Mouse (Mus musculus) forebrain, embryonic 15.5 days (tissue): Measurements from ENCODE around the gene Bscl2. TPM values are rescaled to one million over a fixed set of nuclear protein-coding genes. Genes with fewer than 3 reads are reported as not detected.

Experiments used
- ATAC-seq: fragments of 200-750 bp; cut with Nextera tagmentation; replicated peaks from 2 replicates; pipeline ENCODE4 v1.8.0; 2017; ENCODE audit warnings: mild to moderate bottlenecking, moderate TSS enrichment, moderate library complexity
- H3K27ac ChIP-seq: fragments of 300-500 bp; sonication (generic); replicated peaks from 2 replicates; pipeline ENCODE4 v1.5.1; 2015; ENCODE audit warnings: mild to moderate bottlenecking, inconsistent platforms
- H3K27me3 ChIP-seq: fragments of 300-500 bp; sonication (generic); 2 replicates; pipeline ENCODE4 v1.6.1; 2015; ENCODE audit warnings: inconsistent platforms
- H3K36me3 ChIP-seq: fragments of 300-500 bp; sonication (generic); 2 replicates; pipeline ENCODE4 v1.6.1; 2015; ENCODE audit warnings: mild to moderate bottlenecking, inconsistent platforms
- H3K4me1 ChIP-seq: fragments of 300-500 bp; sonication (generic); 2 replicates; pipeline ENCODE4 v1.6.1; 2015; ENCODE audit warnings: inconsistent platforms
- H3K4me2 ChIP-seq: fragments of 300-500 bp; sonication (generic); replicated peaks from 2 replicates; pipeline ENCODE4 v1.6.1; 2015; ENCODE audit warnings: mild to moderate bottlenecking, inconsistent platforms
- H3K4me3 ChIP-seq: fragments of 300-500 bp; sonication (generic); 2 replicates; pipeline ENCODE4 v1.5.1; 2015; ENCODE audit warnings: mild to moderate bottlenecking, inconsistent platforms
- H3K9ac ChIP-seq: fragments of 300-500 bp; sonication (generic); replicated peaks from 2 replicates; pipeline ENCODE4 v1.6.1; 2015; ENCODE audit warnings: mild to moderate bottlenecking, inconsistent platforms
- H3K9me3 ChIP-seq: fragments of 300-500 bp; sonication (generic); 2 replicates; pipeline ENCODE4 v1.6.1; 2016; ENCODE audit warnings: inconsistent platforms
- WGBS: fragments of 180-500 bp; shearing (Covaris S2); methylation state at CpG from one replicate; pipeline ENCODE4 v1.1.7; 2015; ENCODE audit warnings: mixed read lengths; 5-methylcytosine and 5-hydroxymethylcytosine counted together
- polyA plus RNA-seq: library from polyadenylated mRNA; unstranded; fragments of >200 nt; fragmentation: Nextera tagmentation; extraction: Ambion mirVana; gene quantifications from 2 replicates; pipeline ENCODE4 v1.2.1, GENCODE M21; 2015

The Bscl2 gene
- polyA plus RNA-seq, 1 experiment from 2014 or later: 80.7 TPM

DNA sequence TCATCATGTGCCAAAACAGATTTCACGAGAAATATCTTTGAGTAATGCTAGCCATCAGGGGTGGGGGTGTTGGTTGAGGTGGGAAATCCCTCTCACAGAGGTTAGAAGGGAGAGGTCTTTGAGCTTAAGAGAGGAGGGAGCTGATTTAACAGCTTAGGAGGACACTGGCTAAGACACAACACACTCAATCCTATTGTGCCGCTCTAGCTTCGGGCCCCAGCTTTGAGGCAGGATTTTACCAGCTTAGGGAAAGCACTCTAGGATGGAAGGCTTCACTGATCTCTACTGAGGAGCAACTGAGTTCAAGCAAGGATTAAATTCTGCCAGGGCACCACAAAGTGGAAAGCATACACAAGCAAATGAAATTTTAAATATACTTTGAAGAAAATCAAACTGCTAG lies 20.3 kb upstream of the Bscl2 start:
- 0 out of 2 replicates have a peak overlapping the region, but pooled peaks have one; percentile 3 for H3K4me3 ChIP-seq
- ATAC-seq: no peak
- H3K9ac ChIP-seq: peak overlapping the region; percentile 17; the same call in 1 of the 2 replicates
- peak overlapping the region; percentile 26 for H3K4me2 ChIP-seq
- no peak overlapping the region for H3K27ac ChIP-seq
- WGBS: 53% methylated on average over 3 of the region's 3 CpGs
- H3K4me1 ChIP-seq: peaks cover 48% of the 10 kb centered on the region
- no peaks in the 10 kb centered on the region for H3K9me3 ChIP-seq
- H3K36me3 ChIP-seq: peaks cover 28% of the 10 kb centered on the region
- H3K27me3 ChIP-seq: no peaks in the 10 kb centered on the region

DNA sequence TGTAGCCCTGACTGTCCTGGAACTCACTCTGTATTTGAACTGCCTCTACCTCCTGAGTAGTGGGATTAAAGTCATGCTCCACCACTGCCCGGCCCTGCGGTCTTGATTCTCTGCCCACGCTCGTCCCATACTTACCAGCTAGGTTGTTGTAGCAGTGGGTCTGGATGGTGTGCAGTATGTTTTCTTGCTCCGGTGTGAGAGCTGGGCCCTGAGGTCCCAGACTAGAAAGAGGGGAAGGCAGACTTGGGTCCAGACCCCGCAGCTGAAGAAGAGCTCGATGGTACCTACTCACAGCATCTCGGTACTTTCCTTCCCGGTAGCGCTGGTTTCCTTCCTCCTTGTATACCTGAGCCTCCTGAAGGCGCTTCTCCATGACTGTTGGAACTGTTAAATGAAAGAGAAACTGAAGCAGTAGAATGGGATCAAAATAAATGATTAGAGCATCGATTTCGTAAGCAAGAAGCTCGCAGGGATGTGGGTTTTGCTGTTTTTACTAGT lies 18.9 kb upstream of the Bscl2 start:
- WGBS: 27% methylated on average over 14 of the region's 14 CpGs
- H3K9me3 ChIP-seq: no peaks in the 10 kb centered on the region
- peaks cover 22% of the 10 kb centered on the region for H3K36me3 ChIP-seq
- H3K4me1 ChIP-seq: peaks cover 61% of the 10 kb centered on the region
- H3K27ac ChIP-seq: peak overlapping the region; percentile 98
- no peak for ATAC-seq
- H3K4me3 ChIP-seq: peak overlapping the region; percentile 74
- no peaks in the 10 kb centered on the region for H3K27me3 ChIP-seq
- H3K9ac ChIP-seq: peak overlapping the region; percentile 65
- peak overlapping the region; percentile 89 for H3K4me2 ChIP-seq

DNA sequence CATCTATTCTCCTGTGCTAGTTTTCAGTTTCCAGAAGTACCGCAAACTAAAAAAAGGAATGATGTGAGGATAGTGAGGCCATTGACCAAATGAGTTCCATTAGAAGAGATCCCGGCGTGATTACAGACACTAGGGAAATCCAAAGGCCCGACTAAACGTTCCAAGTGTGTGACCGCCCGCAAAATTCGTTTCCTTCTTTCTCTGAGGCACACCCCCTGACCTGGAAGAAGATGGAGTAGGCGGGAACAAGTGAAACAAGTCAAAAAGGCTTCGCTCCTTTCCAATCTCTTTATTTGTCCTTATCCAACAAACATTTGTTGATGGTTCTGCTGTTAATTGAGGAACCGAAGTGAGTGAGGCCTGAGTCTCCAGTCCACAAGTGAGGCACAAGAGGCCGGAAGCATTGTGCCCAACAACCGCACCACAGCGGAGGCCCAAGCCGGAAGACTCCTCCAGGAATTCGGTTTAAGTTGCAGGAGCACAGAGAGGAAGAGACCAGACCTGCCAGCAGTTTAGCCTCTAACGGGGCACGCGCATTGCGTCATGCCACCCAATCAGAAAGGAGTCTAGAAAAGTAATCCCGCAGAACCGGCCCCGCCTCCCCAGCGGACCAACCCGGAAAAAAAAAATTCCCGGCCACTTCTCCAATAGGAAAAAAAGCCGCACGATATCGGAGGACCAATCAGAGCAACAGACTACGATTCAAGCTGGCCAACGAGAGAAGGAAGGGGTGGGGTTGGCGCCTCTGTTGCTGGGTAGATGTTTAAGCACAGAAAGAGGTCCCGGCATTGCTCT lies 18.3 kb upstream of the Bscl2 start, which contains the start of gene Ttc9c:
Gene Ttc9c, minus strand, starts transcription at position 533 of the 795 bp plus-strand sequence.
- Histone ChIP-seq H3K4me3 (peak within 1 kb of the TSS; percentile 74), H3K4me1 (peaks cover 63% of the 10 kb centered on the region), H3K4me2 (peak within 1 kb of the TSS; percentile 89), H3K9ac (peak within 1 kb of the TSS; percentile 76), H3K36me3 (peaks cover 23% of the 10 kb centered on the region), H3K27ac (peak within 1 kb of the TSS; percentile 98), H3K9me3 (no peaks in the 10 kb centered on the region), H3K27me3 (no peaks in the 10 kb centered on the region)
- WGBS: under 1% methylated on average over 33 of the region's 33 CpGs
- peak; percentile 94 for ATAC-seq

GRCm38 (mm10) chr19:8819596-8820423 lies 17.5 kb upstream of the Bscl2 start, which contains the start of gene Hnrnpul2:
Hnrnpul2 (plus strand) TSS chr19:8820010.
- H3K4me2 ChIP-seq: peak within 1 kb of the TSS; percentile 89
- H3K27me3 ChIP-seq: no peaks in the 10 kb centered on the region
- WGBS: 0% methylated on average over 83 of the region's 83 CpGs

DNA sequence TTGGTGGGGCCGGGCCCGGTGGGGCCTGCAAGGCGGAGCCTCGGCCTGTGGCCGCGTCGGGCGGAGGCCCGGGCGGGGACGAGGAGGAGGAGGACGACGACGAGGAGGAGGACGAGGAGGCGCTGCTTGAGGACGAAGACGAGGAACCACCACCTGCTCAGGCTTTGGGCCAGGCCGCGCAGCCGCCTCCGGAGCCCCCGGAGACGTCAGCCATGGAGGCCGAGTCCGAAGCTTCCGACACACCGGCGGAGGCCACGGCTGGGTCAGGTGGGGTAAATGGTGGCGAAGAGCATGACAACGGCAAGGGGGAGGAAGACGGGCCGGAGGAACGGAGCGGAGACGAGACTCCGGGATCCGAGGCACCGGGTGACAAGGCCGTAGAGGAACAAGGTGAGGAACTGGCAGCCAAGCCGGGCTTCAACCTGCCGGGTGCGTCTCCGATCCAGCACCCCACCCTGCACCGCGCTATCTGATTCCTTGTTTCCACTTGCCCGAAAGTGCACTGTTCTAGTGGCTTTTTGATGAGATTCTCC lies 16.8 kb upstream of the Bscl2 start:
- no peaks in the 10 kb centered on the region for H3K9me3 ChIP-seq
- peaks cover 30% of the 10 kb centered on the region for H3K36me3 ChIP-seq
- H3K27me3 ChIP-seq: no peaks in the 10 kb centered on the region
- H3K4me1 ChIP-seq: peaks cover 56% of the 10 kb centered on the region
- H3K9ac ChIP-seq: peak overlapping the region; percentile 76
- peak; percentile 17 for ATAC-seq
- under 1% methylated on average over 48 of the region's 48 CpGs for WGBS
- H3K27ac ChIP-seq: peak overlapping the region; percentile 98
- peak overlapping the region; percentile 74 for H3K4me3 ChIP-seq
- H3K4me2 ChIP-seq: peak overlapping the region; percentile 89

More at GRCm38 (mm10) chr19:8819596-8820423, 17.5 kb upstream of the Bscl2 start, which contains the start of gene Hnrnpul2:
- H3K36me3 ChIP-seq: peaks cover 25% of the 10 kb centered on the region
- ATAC-seq: peak; percentile 96
- H3K4me3 ChIP-seq: peak within 1 kb of the TSS; percentile 74
- H3K9ac ChIP-seq: peak within 1 kb of the TSS; percentile 76
- H3K9me3 ChIP-seq: no peaks in the 10 kb centered on the region
- peaks cover 57% of the 10 kb centered on the region for H3K4me1 ChIP-seq
- H3K27ac ChIP-seq: peak within 1 kb of the TSS; percentile 98

DNA sequence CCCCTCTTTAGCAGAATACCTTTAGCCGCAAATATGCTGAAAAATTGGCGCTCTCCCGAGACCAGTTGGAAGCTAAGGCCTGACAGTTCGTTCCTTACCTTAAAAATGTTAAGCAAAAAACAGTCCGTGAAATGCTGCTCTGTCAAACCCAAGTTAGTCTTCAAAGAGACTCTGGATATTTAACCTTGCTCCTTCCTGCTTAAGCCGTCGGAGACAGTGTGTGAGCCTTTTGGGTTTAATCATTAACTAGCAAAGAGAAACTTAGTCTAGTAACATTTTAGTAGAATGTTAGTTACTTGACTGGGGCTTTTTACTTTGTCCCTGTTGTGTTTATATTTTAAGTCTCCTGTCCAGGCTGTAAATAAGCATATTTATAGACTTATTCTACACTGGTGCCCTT lies 16.1 kb upstream of the Bscl2 start:
- Histone ChIP-seq H3K9ac (peak overlapping the region; percentile 76), H3K4me3 (peak overlapping the region; percentile 74), H3K9me3 (no peaks in the 10 kb centered on the region), H3K4me2 (peak overlapping the region; percentile 89), H3K4me1 (peaks cover 49% of the 10 kb centered on the region), H3K36me3 (peaks cover 36% of the 10 kb centered on the region), H3K27me3 (no peaks in the 10 kb centered on the region), H3K27ac (0 out of 2 replicates have a peak overlapping the region, but pooled peaks have one; percentile 98)
- ATAC-seq: no peak
- WGBS: under 1% methylated on average over 7 of the region's 7 CpGs

DNA sequence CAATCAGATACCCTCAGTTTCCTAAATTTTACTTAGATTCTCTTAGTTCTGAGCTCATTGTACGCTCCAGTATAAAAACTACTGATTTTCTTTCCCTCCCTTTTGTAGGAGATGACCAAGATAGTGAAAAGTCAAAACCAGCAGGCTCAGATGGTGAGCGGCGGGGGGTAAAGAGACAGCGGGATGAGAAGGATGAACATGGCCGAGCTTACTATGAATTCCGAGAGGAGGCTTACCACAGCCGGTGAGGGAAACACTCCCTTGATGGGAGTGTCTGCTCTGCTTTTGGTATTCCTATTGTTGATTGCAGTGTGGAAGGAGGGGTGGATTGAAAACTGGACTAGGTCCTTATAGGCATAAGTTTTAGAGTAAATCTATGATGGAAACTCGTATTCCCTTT lies 14.6 kb upstream of the Bscl2 start:
- Histone ChIP-seq H3K27me3 (no peaks in the 10 kb centered on the region), H3K9me3 (no peaks in the 10 kb centered on the region), H3K9ac (peak overlapping the region; percentile 76), H3K4me2 (peak overlapping the region; percentile 89), H3K4me3 (peak overlapping the region; percentile 74), H3K4me1 (peaks cover 34% of the 10 kb centered on the region), H3K36me3 (peaks cover 49% of the 10 kb centered on the region), H3K27ac (no peak overlapping the region)
- 69% methylated on average over 8 of the region's 8 CpGs for WGBS
- no peak for ATAC-seq

GRCm38 (mm10) chr19:8829660-8830059 lies 7.6 kb upstream of the Bscl2 start, which contains the start of gene AC129217.1:
AC129217.1 (plus strand) TSS chr19:8829773.
- no peaks in the 10 kb centered on the region for H3K27me3 ChIP-seq
- 86% methylated on average over 8 of the region's 8 CpGs for WGBS
- no peak within 1 kb of the TSS for H3K9ac ChIP-seq
- ATAC-seq: no peak
- H3K27ac ChIP-seq: 0 out of 2 replicates have a peak within 1 kb of the TSS, but pooled peaks have one; percentile 17
- no peak within 1 kb of the TSS for H3K4me3 ChIP-seq
- no peaks in the 10 kb centered on the region for H3K9me3 ChIP-seq
- no peak within 1 kb of the TSS for H3K4me2 ChIP-seq
- peaks cover 97% of the 10 kb centered on the region for H3K36me3 ChIP-seq
- no peaks in the 10 kb centered on the region for H3K4me1 ChIP-seq

- ATAC-seq: 0 out of 2 replicates have a peak, but pooled peaks have one; percentile 32
- peaks cover 94% of the 10 kb centered on the region for H3K36me3 ChIP-seq
- 80% methylated on average over 8 of the region's 8 CpGs for WGBS
- no peak overlapping the region for H3K9ac ChIP-seq
- no peaks in the 10 kb centered on the region for H3K4me1 ChIP-seq
- H3K9me3 ChIP-seq: no peaks in the 10 kb centered on the region
- H3K4me3 ChIP-seq: no peak overlapping the region
- no peak overlapping the region for H3K4me2 ChIP-seq
- H3K27ac ChIP-seq: 0 out of 2 replicates have a peak overlapping the region, but pooled peaks have one; percentile 17
- no peaks in the 10 kb centered on the region for H3K27me3 ChIP-seq
Observed at GRCm38 (mm10) chr19:8830664-8831063, 6.6 kb upstream of the Bscl2 start.

DNA sequence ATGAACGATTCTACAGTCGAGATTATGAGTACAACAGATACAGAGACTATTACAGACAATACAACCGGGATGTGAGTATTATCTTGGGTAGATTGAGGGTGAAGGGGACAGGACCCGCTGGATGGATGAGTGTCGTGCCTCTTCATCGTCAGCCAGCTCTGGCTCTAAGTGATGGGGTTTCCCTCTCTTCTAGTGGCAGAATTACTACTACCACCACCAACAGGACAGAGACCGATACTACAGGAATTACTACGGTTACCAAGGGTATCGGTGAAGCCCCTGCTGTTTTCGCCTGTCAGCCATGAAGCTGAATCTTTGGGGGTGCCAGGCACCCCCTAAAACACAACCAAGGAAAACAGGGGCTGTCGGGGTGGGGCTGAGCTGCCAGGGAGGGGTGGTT lies 6.0 kb upstream of the Bscl2 start:
- Histone ChIP-seq H3K27me3 (no peaks in the 10 kb centered on the region), H3K4me1 (no peaks in the 10 kb centered on the region), H3K4me2 (no peak overlapping the region), H3K4me3 (no peak overlapping the region), H3K9ac (no peak overlapping the region), H3K36me3 (peaks cover 94% of the 10 kb centered on the region), H3K9me3 (no peaks in the 10 kb centered on the region), H3K27ac (no peak overlapping the region; the same call in 1 of the 2 replicates)
- ATAC-seq: no peak
- WGBS: 75% methylated on average over 11 of the region's 11 CpGs

DNA sequence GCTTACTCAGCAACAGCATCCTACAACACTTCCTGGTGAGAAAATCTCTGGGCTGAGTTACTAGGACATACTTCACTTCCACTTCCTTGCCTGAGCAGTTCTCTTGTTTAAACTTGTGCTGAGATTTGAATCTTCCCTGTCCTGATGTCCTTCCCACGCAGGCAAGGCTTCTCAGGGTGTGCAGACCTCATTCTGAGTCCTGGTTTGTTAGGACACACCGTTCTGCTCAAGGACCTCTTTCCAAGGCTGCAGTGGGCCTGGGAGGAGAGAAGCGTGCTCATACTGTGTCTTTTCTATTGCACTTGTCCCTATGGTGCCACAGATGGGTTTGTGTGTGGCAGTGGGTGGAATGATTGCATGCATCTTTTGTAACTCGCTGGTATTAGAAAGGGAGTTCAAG lies 4.3 kb upstream of the Bscl2 start:
- Histone ChIP-seq H3K36me3 (peaks cover 78% of the 10 kb centered on the region), H3K4me1 (no peaks in the 10 kb centered on the region), H3K9ac (no peak overlapping the region), H3K9me3 (no peaks in the 10 kb centered on the region), H3K4me2 (no peak overlapping the region), H3K4me3 (no peak overlapping the region), H3K27ac (no peak overlapping the region), H3K27me3 (no peaks in the 10 kb centered on the region)
- WGBS: 88% methylated on average over 4 of the region's 4 CpGs
- no peak for ATAC-seq
